Mouse (Mus musculus): ENCODE data around the gene Kmt2e.

DNA sequence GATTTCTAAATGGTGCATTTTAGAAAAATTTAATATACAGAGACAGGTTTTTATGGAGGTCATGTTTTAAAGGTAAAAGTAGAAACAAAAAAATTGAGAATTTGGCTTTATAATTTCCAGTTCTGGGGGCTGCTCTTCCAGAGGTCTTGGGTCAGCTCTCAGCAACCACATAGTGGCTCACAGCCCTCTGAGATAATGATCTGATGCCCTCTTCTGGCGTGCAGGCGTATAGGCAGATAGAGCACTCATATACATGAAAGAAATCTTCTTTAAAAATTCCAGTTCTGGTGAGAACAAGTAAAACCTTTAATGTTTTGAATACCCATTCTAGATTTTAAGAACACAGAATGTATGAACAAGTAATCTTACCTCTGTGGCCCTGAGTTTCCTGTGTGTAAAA lies 56.6 kb downstream of the Kmt2e start:
- TF ChIP-seq CTCF (IDR thresholded peaks at IDR 0.05; ENCODE audit: extremely low read depth, insufficient read depth, low read length) (peak; percentile 54), POLR2A (IDR thresholded peaks at IDR 0.05; ENCODE audit: extremely low read depth, insufficient read depth, low read length) (no peak)
